Mouse (Mus musculus): Measurements from ENCODE around the gene Tpi1. TPM values are rescaled to one million over a fixed set of nuclear protein-coding genes. Genes with fewer than 3 reads are reported as not detected.
A peak's percentile ranks its signal among the peaks of the same experiment; 100 is the strongest.
"Not testable (repeated sequence)": the region's sequence is repeated elsewhere in the genome, so short reads cannot be mapped to it uniquely, and the experiment has no call there.

The Tpi1 gene
- polyA plus RNA-seq, 1 experiment from 2014 or later: 674 TPM

- peak overlapping the region; percentile 90 for H3K9ac ChIP-seq
- H3K27me3 ChIP-seq (replicated peaks): no peaks in the 10 kb centered on the region
- ATAC-seq: no peak
- peak overlapping the region; percentile 91 for H3K27ac ChIP-seq
- peak overlapping the region; percentile 94 for H3K4me2 ChIP-seq
- peaks cover 65% of the 10 kb centered on the region for H3K4me1 ChIP-seq
- H3K36me3 ChIP-seq: peaks cover 61% of the 10 kb centered on the region
- 24% methylated on average over 9 of the region's 9 CpGs for WGBS (ENCODE audit: insufficient replicate concordance)
- peak overlapping the region; percentile 85 for H3K4me3 ChIP-seq
- no peaks in the 10 kb centered on the region for H3K9me3 ChIP-seq (replicated peaks)
Measured at GRCm38 (mm10) chr6:124812848-124813247, 1.2 kb downstream of the Tpi1 start.

DNA sequence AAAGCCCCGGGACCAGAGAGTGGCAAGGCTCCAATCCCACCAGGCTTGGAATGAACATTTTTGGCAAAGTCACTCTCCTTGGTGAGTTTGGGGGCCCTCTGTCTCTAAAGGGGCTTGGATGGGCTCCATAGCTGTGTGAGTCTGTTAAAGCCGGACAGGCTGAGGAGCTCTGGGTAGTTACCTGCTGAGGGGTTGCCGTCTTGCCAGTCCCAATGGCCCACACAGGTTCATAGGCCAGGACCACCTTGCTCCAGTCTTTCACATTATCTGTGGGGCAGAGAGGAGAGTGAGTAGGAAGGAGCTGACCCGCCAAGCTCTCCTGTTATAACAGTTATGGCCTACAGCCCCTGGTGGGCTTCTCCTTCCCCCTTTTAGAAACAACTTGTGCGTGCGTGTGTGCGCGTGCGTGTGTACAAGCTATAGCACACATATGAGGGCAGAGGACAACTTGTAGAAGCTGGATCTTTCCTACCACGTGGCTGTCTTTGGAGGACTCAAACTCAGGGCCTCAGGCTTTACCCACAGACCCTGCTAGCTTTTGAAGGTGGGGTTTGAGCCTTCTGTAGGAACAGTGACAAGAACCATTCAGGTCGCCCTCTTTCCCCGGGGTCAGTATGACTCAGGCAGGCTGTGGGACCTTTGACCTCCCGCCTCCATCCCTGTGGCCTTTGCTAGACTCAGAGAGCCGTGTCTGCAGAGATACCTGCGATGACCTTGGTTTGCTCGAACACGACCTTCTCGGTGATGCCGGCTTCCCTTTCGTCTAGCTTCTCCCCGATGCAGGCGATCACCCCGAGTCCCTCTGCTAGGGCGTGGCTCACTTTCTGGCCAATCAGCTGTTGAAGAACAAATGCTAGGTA is 2.2 kb downstream of the Tpi1 start:
- peak overlapping the region; percentile 85 for H3K4me3 ChIP-seq
- H3K4me1 ChIP-seq: peaks cover 73% of the 10 kb centered on the region
- no peak for ATAC-seq
- H3K27me3 ChIP-seq (replicated peaks): no peaks in the 10 kb centered on the region
- H3K36me3 ChIP-seq: peaks cover 52% of the 10 kb centered on the region
- H3K27ac ChIP-seq: peak overlapping the region; percentile 91
- peak overlapping the region; percentile 90 for H3K9ac ChIP-seq
- H3K9me3 ChIP-seq (replicated peaks): no peaks in the 10 kb centered on the region
- 74% methylated on average over 24 of the region's 24 CpGs for WGBS (ENCODE audit: insufficient replicate concordance)
- H3K4me2 ChIP-seq: peak overlapping the region; percentile 94

DNA sequence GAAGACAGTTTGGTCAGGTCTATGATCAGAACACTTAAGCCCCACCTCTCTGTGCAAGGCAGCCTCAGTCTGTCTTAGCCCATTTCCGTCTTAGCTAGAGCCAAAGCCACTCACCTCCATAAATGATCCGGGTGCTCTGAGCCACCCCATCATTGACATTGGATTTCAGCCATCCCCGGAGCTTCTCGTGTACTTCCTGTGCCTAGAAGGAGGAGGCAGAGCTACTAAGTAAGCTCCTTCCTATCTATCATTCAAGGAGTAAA is 2.8 kb downstream of the Tpi1 start:
- no peaks in the 10 kb centered on the region for H3K27me3 ChIP-seq (replicated peaks)
- peaks cover 46% of the 10 kb centered on the region for H3K36me3 ChIP-seq
- H3K27ac ChIP-seq: peak overlapping the region; percentile 91
- H3K9me3 ChIP-seq (replicated peaks): no peaks in the 10 kb centered on the region
- 80% methylated on average over 4 of the region's 4 CpGs for WGBS (ENCODE audit: insufficient replicate concordance)
- peaks cover 79% of the 10 kb centered on the region for H3K4me1 ChIP-seq
- no peak overlapping the region for H3K4me3 ChIP-seq
- no peak for ATAC-seq
- no peak overlapping the region; the same call in 1 of the 2 replicates for H3K9ac ChIP-seq
- peak overlapping the region; percentile 94; the same call in 1 of the 2 replicates for H3K4me2 ChIP-seq

GRCm38 (mm10) chr6:124810566-124811402 is 3.3 kb downstream of the Tpi1 start:
- H3K9me3 ChIP-seq (replicated peaks); H3K27me3 ChIP-seq (replicated peaks); ATAC-seq: not testable (repeated sequence)
- H3K9ac ChIP-seq: peak overlapping the region; percentile 84; the same call in 1 of the 2 replicates
- peaks cover 85% of the 10 kb centered on the region for H3K4me1 ChIP-seq
- peaks cover 41% of the 10 kb centered on the region for H3K36me3 ChIP-seq
- H3K27ac ChIP-seq: peak overlapping the region; percentile 95
- peak overlapping the region; percentile 93 for H3K4me2 ChIP-seq
- H3K4me3 ChIP-seq: peak overlapping the region; percentile 72; the same call in 1 of the 2 replicates
- WGBS (ENCODE audit: insufficient replicate concordance): 76% methylated on average over 11 of the region's 11 CpGs

- Histone ChIP-seq H3K4me2 (peak overlapping the region; percentile 93), H3K9ac (peak overlapping the region; percentile 84), H3K4me1 (peaks cover 86% of the 10 kb centered on the region), H3K27ac (peak overlapping the region; percentile 95), H3K27me3 (replicated peaks) (no peaks in the 10 kb centered on the region), H3K9me3 (replicated peaks) (no peaks in the 10 kb centered on the region), H3K36me3 (peaks cover 33% of the 10 kb centered on the region), H3K4me3 (peak overlapping the region; percentile 72)
- 41% methylated on average over 14 of the region's 14 CpGs for WGBS (ENCODE audit: insufficient replicate concordance)
- ATAC-seq: no peak
Measured at GRCm38 (mm10) chr6:124809775-124810538, 4.1 kb downstream of the Tpi1 start.

DNA sequence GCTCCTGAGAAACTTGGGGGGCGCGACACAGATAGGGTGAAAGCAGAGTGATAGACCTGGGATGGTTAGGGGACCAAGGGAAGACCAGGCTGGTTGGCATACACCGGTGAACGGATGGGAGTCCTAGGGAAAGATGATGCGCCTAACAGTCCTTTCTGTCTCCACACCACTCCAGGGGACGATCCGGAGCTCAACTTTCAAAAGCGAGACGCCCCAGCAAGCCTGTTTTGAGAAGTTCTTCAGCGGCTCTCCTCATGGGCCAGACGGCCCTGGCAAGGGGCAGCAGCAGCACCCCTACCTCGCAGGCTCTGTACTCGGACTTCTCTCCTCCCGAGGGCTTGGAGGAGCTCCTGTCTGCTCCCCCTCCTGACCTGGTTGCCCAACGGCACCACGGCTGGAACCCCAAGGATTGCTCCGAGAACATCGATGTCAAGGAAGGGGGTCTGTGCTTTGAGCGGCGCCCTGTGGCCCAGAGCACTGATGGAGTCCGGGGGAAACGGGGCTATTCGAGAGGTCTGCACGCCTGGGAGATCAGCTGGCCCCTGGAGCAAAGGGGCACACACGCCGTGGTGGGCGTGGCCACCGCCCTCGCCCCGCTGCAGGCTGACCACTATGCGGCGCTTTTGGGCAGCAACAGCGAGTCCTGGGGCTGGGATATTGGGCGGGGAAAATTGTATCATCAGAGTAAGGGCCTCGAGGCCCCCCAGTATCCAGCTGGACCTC is 4.9 kb downstream of the Tpi1 start:
- Histone ChIP-seq H3K9me3 (replicated peaks) (no peaks in the 10 kb centered on the region), H3K4me1 (peaks cover 86% of the 10 kb centered on the region), H3K4me2 (peak overlapping the region; percentile 93), H3K4me3 (peak overlapping the region; percentile 72), H3K9ac (peak overlapping the region; percentile 84), H3K36me3 (peaks cover 32% of the 10 kb centered on the region), H3K27me3 (replicated peaks) (no peaks in the 10 kb centered on the region), H3K27ac (peak overlapping the region; percentile 95)
- WGBS (ENCODE audit: insufficient replicate concordance): under 1% methylated on average over 35 of the region's 35 CpGs
- peak; percentile 48 for ATAC-seq

DNA sequence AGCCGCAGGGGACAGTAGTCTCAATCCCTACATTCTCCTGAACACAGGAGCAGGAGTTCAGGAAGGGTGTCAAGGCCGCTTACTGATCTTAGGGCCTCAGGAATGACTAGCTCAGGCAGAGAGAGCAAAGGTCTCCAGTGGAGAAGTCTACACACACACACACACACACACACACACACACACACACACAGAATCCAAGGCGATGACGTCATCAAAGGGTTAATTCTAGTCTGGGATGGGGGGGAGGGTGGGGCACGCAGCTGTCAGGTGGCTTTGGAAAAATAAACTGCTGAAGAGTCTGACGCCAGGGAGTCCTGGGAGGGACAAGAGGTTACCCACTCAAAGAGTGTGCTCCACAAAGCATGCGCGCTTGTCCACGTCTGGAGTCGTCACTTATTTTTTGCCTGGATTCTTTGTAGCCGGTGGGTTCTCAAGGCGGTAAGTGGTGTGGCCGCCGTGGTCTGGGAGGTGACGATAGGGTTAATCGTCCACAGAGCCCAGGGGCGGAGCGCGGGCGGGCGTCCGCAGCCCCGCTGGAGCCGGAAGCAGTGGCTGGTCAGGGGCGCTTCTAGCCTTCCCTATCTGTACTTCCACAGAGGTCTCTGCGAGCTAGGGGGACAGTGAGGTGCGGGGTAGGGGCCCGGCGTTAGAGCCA is 5.6 kb downstream of the Tpi1 start, which contains the start of gene Spsb2:
Gene Spsb2 (plus strand): TSS at position 304 of the 655 bp plus-strand sequence.
- Histone ChIP-seq H3K27ac (peak within 1 kb of the TSS; percentile 95), H3K36me3 (peaks cover 32% of the 10 kb centered on the region), H3K9ac (peak within 1 kb of the TSS; percentile 84), H3K4me1 (peaks cover 85% of the 10 kb centered on the region), H3K9me3 (replicated peaks) (no peaks in the 10 kb centered on the region), H3K4me2 (peak within 1 kb of the TSS; percentile 93), H3K27me3 (replicated peaks) (no peaks in the 10 kb centered on the region), H3K4me3 (peak within 1 kb of the TSS; percentile 72)
- 3% methylated on average over 29 of the region's 29 CpGs for WGBS (ENCODE audit: insufficient replicate concordance)
- peak; percentile 63 for ATAC-seq

- H3K4me2 ChIP-seq: peak overlapping the region; percentile 93
- no peaks in the 10 kb centered on the region for H3K9me3 ChIP-seq (replicated peaks)
- H3K36me3 ChIP-seq: peaks cover 32% of the 10 kb centered on the region
- no peaks in the 10 kb centered on the region for H3K27me3 ChIP-seq (replicated peaks)
- peak overlapping the region; percentile 72 for H3K4me3 ChIP-seq
- peak overlapping the region; percentile 95 for H3K27ac ChIP-seq
- peak overlapping the region; percentile 84 for H3K9ac ChIP-seq
- no peak for ATAC-seq
- H3K4me1 ChIP-seq: peaks cover 88% of the 10 kb centered on the region
- 64% methylated on average over 5 of the region's 6 CpGs for WGBS (ENCODE audit: insufficient replicate concordance)
Measured at GRCm38 (mm10) chr6:124807986-124808357, 6.1 kb downstream of the Tpi1 start.

DNA sequence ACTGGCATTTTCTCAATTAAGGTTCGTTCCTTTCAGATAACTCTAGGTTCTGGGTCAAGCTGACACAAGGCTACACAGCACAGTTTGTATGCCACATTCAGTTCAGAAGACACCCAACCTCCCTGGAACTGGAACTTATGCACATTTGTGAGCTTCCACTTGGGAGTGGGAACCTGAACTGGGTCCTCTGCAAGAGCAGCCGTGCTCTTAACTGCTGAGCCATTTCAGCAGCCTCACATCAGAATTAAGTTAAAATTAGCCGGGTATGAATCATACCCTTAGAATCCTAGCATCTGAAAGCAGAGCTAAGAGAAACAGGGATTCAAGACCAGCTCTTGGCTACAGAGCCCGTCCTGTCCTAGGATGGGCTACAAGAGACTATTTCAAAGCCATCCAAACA is 6.7 kb downstream of the Tpi1 start:
- Histone ChIP-seq H3K9ac (no peak overlapping the region), H3K4me3 (no peak overlapping the region), H3K27me3 (replicated peaks) (no peaks in the 10 kb centered on the region), H3K4me1 (peaks cover 88% of the 10 kb centered on the region), H3K9me3 (replicated peaks) (no peaks in the 10 kb centered on the region), H3K4me2 (0 out of 2 replicates have a peak overlapping the region, but pooled peaks have one; percentile 93), H3K27ac (peak overlapping the region; percentile 95), H3K36me3 (peaks cover 26% of the 10 kb centered on the region)
- 69% methylated on average over 4 of the region's 4 CpGs for WGBS (ENCODE audit: insufficient replicate concordance)
- ATAC-seq: no peak

DNA sequence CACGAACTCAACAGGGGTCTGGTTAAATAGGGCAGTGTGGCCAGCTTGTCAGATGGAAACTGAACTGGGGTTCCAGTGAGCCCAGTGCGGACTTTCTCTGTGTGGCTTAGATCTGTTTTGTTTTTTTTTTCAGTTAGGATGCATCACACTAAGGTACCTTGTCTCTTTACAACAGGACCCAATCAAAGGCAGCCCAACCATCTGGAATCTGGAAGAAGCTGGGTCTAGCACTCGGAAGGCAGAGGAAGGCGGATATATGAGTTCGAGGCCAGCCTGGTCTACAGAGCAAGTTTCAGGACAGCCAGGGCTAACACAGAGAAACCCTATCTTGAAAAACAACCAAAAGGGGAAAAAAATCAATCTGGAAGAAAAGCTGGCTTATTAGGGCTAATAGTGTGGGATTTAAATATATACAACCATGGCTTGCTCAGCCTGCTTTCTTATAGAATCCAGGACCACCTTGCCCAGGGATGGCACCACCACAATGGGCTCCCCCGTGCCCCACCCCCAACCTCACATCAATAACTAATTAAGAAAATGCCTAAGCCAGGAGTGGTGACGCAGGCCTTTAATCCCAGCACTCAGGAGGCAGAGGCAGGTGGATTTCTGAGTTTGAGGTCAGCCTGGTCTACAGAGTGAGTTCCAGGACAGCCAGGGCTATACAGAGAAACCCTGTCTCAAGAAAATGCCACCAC is 7.5 kb downstream of the Tpi1 start:
- Histone ChIP-seq H3K36me3 (peaks cover 19% of the 10 kb centered on the region), H3K4me1 (peaks cover 81% of the 10 kb centered on the region), H3K9me3 (replicated peaks) (no peaks in the 10 kb centered on the region), H3K27ac (peak overlapping the region; percentile 90), H3K27me3 (replicated peaks) (no peaks in the 10 kb centered on the region), H3K4me3 (peak overlapping the region; percentile 64), H3K4me2 (peak overlapping the region; percentile 92), H3K9ac (peak overlapping the region; percentile 49)
- WGBS (ENCODE audit: insufficient replicate concordance): 75% methylated on average over 7 of the region's 7 CpGs
- ATAC-seq: no peak

Data from liver, embryonic 12.5 days (tissue).